Mouse (Mus musculus): ENCODE results near the gene Gbf1.

DNA sequence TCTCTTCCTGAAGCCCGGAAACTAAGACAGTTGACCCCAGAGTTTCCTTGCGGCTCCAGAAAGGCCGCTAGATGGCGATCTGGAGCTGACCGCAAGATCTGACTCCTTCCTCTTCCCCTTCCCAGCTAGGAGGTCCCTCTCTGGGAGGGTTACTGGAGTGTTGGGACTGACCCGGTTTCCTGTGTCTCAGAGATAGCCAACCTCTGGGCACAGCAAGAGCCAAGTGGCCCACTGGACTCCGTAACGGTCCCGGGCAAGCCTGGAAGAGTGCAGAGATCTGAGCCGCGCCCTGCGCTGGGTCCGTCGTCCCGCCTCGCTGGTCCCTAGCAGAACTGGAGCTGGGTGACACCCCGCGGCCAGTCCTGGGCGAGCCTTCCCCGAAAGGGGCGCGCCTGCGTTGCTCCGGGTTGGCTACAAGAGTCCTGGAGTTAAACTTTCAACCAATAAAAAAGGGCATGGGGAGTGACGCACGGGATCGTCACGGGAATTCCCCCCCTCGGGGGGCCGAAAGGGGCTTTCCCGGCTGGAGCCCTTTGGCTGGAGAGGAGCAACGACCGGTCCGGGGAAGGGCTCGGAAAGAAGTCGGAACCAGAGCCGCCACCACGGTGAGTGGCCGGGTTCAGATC, 152.0 kb downstream of the Gbf1 start, which contains the start of gene Nfkb2:
- peak; percentile 82 for TF ChIP-seq CTCF (conservative IDR thresholded peaks at IDR 0.05; ENCODE audit: insufficient read depth, insufficient read length, low read depth, low read length)
- TF ChIP-seq POLR2A (IDR thresholded peaks at IDR 0.05; ENCODE audit: low read depth, low read length), result peak; percentile 72

All from kidney, adult 2 months (tissue).